Mouse (Mus musculus): Measurements from ENCODE around the gene Ak2. TPM values are rescaled to one million over a fixed set of nuclear protein-coding genes. Genes with fewer than 3 reads are reported as not detected.

Ak2 gene
- 84.7 and 88.1 TPM in 2 replicates for polyA plus RNA-seq (2012; rRNA removed)

GRCm38 (mm10) chr4:128991500-128992008, at the start of gene Ak2:
TSS of gene Ak2 (plus strand) at chr4:128991958.

GRCm38 (mm10) chr4:128962029-128962925, 29.5 kb upstream of the Ak2 start, which contains the start of gene Azin2:
TSS of gene Azin2 (minus strand) at chr4:128962442.

GRCm38 (mm10) chr4:129058207-129059092, 66.7 kb downstream of the Ak2 start, which contains the start of gene Rnf19b:
TSS of gene Rnf19b (plus strand) at chr4:129058271.

Other genes starting within 250 kb of the Ak2 start
- 0.22 and 0.29 TPM in 2 replicates for gene A3galt2, start 236.6 kb upstream of the Ak2 start, polyA plus RNA-seq (2012; rRNA removed)
- 24.3 and 27.6 TPM in 2 replicates for gene Zfp362, start 185.9 kb upstream of the Ak2 start, polyA plus RNA-seq (2012; rRNA removed)
- 8.8 and 9.5 TPM in 2 replicates for gene Trim62, start 108.4 kb upstream of the Ak2 start, polyA plus RNA-seq (2012; rRNA removed)
- 6.8 and 6.9 TPM in 2 replicates for gene Azin2, start 29.5 kb upstream of the Ak2 start, polyA plus RNA-seq (2012; rRNA removed)
- gene Rnf19b, start 66.3 kb downstream of the Ak2 start, polyA plus RNA-seq (2012; rRNA removed) = 103 and 113 TPM in 2 replicates
- 336 and 579 TPM in 2 replicates for gene Tmem54, start 113.6 kb downstream of the Ak2 start, polyA plus RNA-seq (2012; rRNA removed)
- gene Hpca, start 130.1 kb downstream of the Ak2 start, polyA plus RNA-seq (2012; rRNA removed) = 0.54 and 0.65 TPM in 2 replicates
- gene Fndc5, start 145.0 kb downstream of the Ak2 start, polyA plus RNA-seq (2012; rRNA removed) = 8.6 and 9.0 TPM in 2 replicates
- gene S100pbp, start 197.8 kb downstream of the Ak2 start, polyA plus RNA-seq (2012; rRNA removed) = 7.0 and 8.4 TPM in 2 replicates
- 17.5 and 19.0 TPM in 2 replicates for gene Yars, start 197.8 kb downstream of the Ak2 start, polyA plus RNA-seq (2012; rRNA removed)

Data from colon, adult 2 months (tissue).